Mouse (Mus musculus) liver, embryonic 14.5 days (tissue): ENCODE data around the gene Inpp5a. TPM values are rescaled to one million over a fixed set of nuclear protein-coding genes. Genes with fewer than 3 reads are reported as not detected.
"Not testable (repeated sequence)": the region's sequence is repeated elsewhere in the genome, so short reads cannot be mapped to it uniquely, and the experiment has no call there.

Experiments
- ATAC-seq: fragments of 200-750 bp; cut with Nextera tagmentation; 2 replicates; pipeline ENCODE4 v1.8.0; 2017; ENCODE audit warnings: moderate number of reproducible peaks, mild to moderate bottlenecking, moderate library complexity; ENCODE audit not compliant: insufficient read depth
- DNase-seq, 3 experiments: peaks; one replicate each; pipeline ENCODE4 v3.0.0-alpha.2; 2012 to 2013; ENCODE audit warnings: low read depth in 3 of 3, low spot score in 3 of 3
- H3K27ac ChIP-seq: fragments of 300-500 bp; sonication (generic); 2 replicates; pipeline ENCODE4 v1.5.1; 2014; ENCODE audit warnings: moderate library complexity, mild to moderate bottlenecking, control low read depth, inconsistent platforms
- H3K27me3 ChIP-seq: fragments of 300-500 bp; sonication (generic); 2 replicates; pipeline ENCODE4 v1.6.1; 2014; ENCODE audit warnings: mild to moderate bottlenecking, low read length, moderate library complexity; ENCODE audit not compliant: control insufficient read depth, insufficient read depth
- H3K36me3 ChIP-seq: fragments of 300-500 bp; sonication (generic); replicated peaks from 2 replicates; pipeline ENCODE4 v1.6.1; 2014; ENCODE audit warnings: low read depth; ENCODE audit not compliant: control insufficient read depth, insufficient read depth
- H3K4me1 ChIP-seq, 2 experiments: fragments of 200-500 bp in 1 of 2; fragments of 300-500 bp in 1 of 2; sonication (generic) in 1 of 2; replicated peaks; 2 replicates each; pipeline ENCODE4 v1.6.1; 2012 to 2014; ENCODE audit warnings: antibody characterized with exemption in 1 of 2, inconsistent platforms in 1 of 2, low read length in 1 of 2; ENCODE audit not compliant: control insufficient read depth in 2 of 2, insufficient read depth in 2 of 2
- H3K4me2 ChIP-seq: fragments of 300-500 bp; sonication (generic); 2 replicates; pipeline ENCODE4 v1.6.1; 2014; ENCODE audit warnings: low read depth, mild to moderate bottlenecking, control low read depth, moderate library complexity
- H3K4me3 ChIP-seq, 2 experiments: fragments of 200-500 bp in 1 of 2; fragments of 300-500 bp in 1 of 2; sonication (generic) in 1 of 2; 2 replicates each; pipeline ENCODE4 v1.5.1; 2012 to 2014; ENCODE audit warnings: low read depth in 2 of 2, low read length in 2 of 2, mild to moderate bottlenecking in 2 of 2, control low read depth in 1 of 2, inconsistent platforms in 1 of 2, moderate library complexity in 1 of 2; ENCODE audit not compliant: insufficient read depth in 1 of 2
- H3K9ac ChIP-seq: fragments of 300-500 bp; sonication (generic); replicated peaks from 2 replicates; pipeline ENCODE4 v1.6.1; 2014; ENCODE audit warnings: mild to moderate bottlenecking, control low read depth, moderate library complexity
- H3K9me3 ChIP-seq: fragments of 300-500 bp; sonication (generic); 2 replicates; pipeline ENCODE4 v1.6.1; 2016; ENCODE audit warnings: low read length, mixed read lengths; ENCODE audit not compliant: control insufficient read depth
- CTCF ChIP-seq: IDR thresholded peaks from 2 replicates; pipeline ENCODE4 v1.5.1; 2016; ENCODE audit warnings: antibody characterized with exemption, low read depth, control low read depth
- EP300 ChIP-seq: IDR thresholded peaks from 2 replicates; pipeline ENCODE4 v1.6.1; 2016; ENCODE audit warnings: antibody characterized with exemption, low read depth
- WGBS: fragments of 180-500 bp; shearing (Covaris S2); extraction: QIAGEN DNeasy Blood & Tissue Kit; methylation state at CpG from one replicate; pipeline ENCODE4 v1.1.7; 2014; ENCODE audit not compliant: insufficient replicate concordance; 5-methylcytosine and 5-hydroxymethylcytosine counted together
- polyA plus RNA-seq, 2 experiments: library from polyadenylated mRNA; depleted of rRNA in 1 of 2; stranded (reverse) in 1 of 2; unstranded in 1 of 2; fragments of >200 nt; fragmentation: Nextera tagmentation in 1 of 2; extraction: Ambion mirVana in 1 of 2; gene quantifications; 2 replicates each; pipeline versions ENCODE4 v1.2.1 to v1.2.3; 2012 to 2014

Gene Inpp5a
- polyA plus RNA-seq, 2 experiments = 2.4 to 3.5 TPM

DNA sequence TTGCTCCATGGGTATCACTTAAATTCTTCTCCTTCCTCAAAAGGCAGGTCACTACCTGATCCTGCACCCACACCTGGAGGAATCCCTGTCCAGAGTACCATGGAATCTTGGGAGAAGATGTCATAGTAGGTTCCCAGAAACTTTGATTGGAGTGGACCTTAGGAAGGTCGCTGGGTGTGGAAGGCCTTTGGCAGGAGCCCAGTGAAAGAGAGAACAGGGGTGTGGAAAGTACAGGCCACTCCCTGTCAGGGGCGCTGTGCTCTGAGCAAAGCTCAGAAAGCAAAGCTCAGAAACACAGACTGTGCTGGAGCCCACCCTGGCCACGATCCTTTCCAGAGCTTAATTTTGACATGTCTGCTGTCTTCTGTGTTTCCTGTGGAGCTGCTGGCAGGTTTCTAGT is 24.5 kb downstream of the Inpp5a start:
- TF ChIP-seq CTCF (no peak), EP300 (no peak)
- H3K9ac ChIP-seq = no peak overlapping the region

DNA sequence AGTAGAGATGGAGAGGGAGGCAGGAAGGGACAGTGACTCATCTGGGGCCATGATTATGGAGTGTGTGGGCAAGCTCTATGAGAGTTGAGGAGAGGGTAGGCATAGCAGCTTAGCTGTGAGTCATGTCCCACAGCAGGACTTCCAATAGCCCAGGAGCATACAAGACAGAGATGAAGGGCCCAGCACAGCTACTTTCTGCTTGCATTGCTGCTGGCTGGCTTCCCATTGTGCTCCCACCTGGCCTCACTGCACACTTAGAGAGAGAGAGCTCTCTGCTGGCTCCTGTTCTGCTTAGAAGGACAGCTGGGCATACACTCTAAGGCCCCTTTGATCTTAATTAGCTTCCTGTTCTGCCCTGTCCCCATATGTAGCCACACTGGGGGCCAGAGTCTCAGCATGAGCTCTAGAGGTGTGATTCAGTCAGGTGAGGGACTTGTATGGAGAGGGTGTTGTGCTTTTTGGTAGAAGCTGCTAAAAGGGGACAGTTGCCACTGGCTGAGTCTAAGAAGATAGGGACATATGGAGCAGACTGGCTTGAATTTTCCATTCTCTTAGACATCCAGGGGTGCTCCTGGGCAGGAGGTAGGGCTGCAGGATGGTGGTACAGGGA is 26.8 kb downstream of the Inpp5a start:
- Histone ChIP-seq H3K4me3 (no peak overlapping the region), H3K27me3 (no peaks in the 10 kb centered on the region), H3K4me1 (peaks cover 0 to 6% of the 10 kb centered on the region in 2 experiments; a peak in 2 of 4 replicates), H3K36me3 (no peaks in the 10 kb centered on the region), H3K9ac (no peak overlapping the region), H3K27ac (no peak overlapping the region), H3K4me2 (no peak overlapping the region), H3K9me3 (no peaks in the 10 kb centered on the region)
- no peak for DNase-seq
- ATAC-seq = no peak
- TF ChIP-seq EP300 (no peak), CTCF (no peak)

More for the DNA sequence above, 24.5 kb downstream of the Inpp5a start:
- ATAC-seq (no peak), DNase-seq (no peak)
- H3K9me3 ChIP-seq = no peaks in the 10 kb centered on the region
- no peaks in the 10 kb centered on the region for H3K27me3 ChIP-seq
- H3K4me2 ChIP-seq = no peak overlapping the region
- peaks cover 0 to 6% of the 10 kb centered on the region in 2 experiments; a peak in 2 of 4 replicates for H3K4me1 ChIP-seq
- 60% methylated on average over 3 of the region's 3 CpGs for WGBS
- H3K36me3 ChIP-seq = no peaks in the 10 kb centered on the region
- H3K4me3 ChIP-seq = no peak overlapping the region
- no peak overlapping the region for H3K27ac ChIP-seq

DNA sequence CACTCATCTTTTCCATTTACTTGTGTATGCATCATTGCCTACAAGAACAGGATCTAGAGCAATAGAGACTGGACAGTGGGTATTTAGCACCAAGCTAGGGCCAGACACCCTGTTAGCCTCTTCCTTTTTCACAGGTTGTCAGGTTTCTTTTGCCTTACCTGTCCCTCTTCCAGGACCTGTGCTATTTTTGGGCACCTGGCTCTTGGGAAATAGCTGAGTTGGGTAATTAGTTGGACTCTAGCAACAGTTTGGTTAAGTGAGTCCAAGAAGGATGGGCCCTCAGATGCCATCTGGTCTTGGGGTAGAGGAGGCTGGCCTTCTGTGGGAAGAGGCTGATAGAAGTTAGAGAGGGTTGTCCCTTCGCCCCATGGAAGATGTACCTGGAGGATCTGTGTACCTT is 29.5 kb downstream of the Inpp5a start:
- H3K4me1 ChIP-seq = no peaks in the 10 kb centered on the region; a peak in 1 of 4 replicates
- ATAC-seq (no peak), DNase-seq (no peak)
- H3K27me3 ChIP-seq = no peaks in the 10 kb centered on the region
- no peak overlapping the region for H3K9ac ChIP-seq
- TF ChIP-seq EP300 (no peak), CTCF (no peak)
- no peaks in the 10 kb centered on the region for H3K36me3 ChIP-seq
- 52% methylated on average over 1 of the region's 1 CpGs for WGBS
- H3K4me3 ChIP-seq = no peak overlapping the region
- no peaks in the 10 kb centered on the region for H3K9me3 ChIP-seq
- no peak overlapping the region for H3K27ac ChIP-seq
- no peak overlapping the region for H3K4me2 ChIP-seq

DNA sequence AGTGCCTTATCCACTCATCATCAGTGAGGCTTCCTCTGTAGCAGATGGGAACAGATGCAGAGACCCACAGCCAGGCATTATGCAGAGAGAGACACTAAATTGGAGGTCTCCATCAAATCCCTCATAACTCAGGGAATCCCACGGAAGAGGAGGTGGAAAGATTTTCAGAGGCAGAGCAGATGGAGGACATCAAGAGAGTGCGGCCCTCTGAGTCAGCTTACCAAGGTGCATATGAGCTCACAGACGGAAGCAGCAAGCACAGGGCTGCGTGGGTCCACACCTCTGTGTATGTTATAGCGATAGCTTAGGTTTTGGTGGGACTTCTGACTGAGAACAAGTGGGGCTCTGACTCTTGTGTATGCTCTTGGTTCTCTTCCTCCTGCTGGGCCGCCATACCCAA is 33.9 kb downstream of the Inpp5a start:
- no peak for TF ChIP-seq CTCF
- TF ChIP-seq EP300 = no peak
- H3K4me1 ChIP-seq = no peaks in the 10 kb centered on the region
- no peak overlapping the region for H3K9ac ChIP-seq
- 72% methylated on average over 6 of the region's 6 CpGs for WGBS
- no peak for ATAC-seq
- no peaks in the 10 kb centered on the region for H3K36me3 ChIP-seq
- H3K27me3 ChIP-seq = no peaks in the 10 kb centered on the region
- no peak for DNase-seq
- H3K4me3 ChIP-seq = no peak overlapping the region
- H3K9me3 ChIP-seq = no peaks in the 10 kb centered on the region
- H3K4me2 ChIP-seq = no peak overlapping the region
- no peak overlapping the region for H3K27ac ChIP-seq

DNA sequence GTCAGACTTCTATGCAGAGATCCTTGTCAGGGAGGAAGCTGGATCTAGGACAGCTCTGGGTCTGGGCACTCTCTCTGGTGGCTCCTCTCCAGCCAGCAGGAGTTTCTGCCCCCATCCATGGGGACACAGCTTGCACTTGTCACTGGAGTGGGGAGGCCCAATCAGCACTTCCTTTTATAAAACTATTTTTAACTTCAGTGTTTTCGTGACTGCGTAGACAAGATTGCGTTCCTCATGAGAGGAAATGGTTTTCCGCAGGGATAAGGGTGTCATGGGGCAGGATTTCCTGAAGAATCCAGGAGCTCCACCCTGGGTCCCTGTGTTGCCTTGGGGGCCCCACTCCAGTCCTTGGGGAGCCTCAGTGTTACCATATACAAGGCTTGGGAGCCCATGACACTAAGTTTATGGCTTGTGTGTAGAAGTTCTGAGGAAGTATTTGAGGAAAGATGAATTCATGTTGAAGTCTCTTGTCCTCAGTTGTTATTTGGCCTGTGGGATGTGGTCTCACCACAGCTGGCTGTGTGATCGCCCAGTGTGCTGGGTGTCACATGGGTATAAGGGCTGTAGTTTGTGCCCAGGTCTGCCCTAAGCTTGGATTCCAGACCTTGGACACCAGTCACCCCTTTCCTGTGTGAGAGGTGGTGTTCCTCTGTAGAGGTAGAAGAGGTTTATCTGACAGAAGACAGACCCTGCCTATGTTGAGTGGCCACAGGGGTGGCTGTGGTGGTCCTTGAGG is 45.4 kb downstream of the Inpp5a start:
- Histone ChIP-seq H3K4me2 (no peak overlapping the region), H3K9ac (no peak overlapping the region), H3K36me3 (no peaks in the 10 kb centered on the region), H3K4me3 (no peak overlapping the region), H3K27ac (no peak overlapping the region), H3K9me3 (no peaks in the 10 kb centered on the region), H3K27me3 (no peaks in the 10 kb centered on the region), H3K4me1 (peaks cover 0 to 3% of the 10 kb centered on the region in 2 experiments; a peak in 1 of 4 replicates)
- ATAC-seq (peak; percentile 63; the same call in 1 of the 2 replicates), DNase-seq (no peak)
- TF ChIP-seq CTCF (no peak), EP300 (no peak)
- 29% methylated on average over 5 of the region's 5 CpGs for WGBS

DNA sequence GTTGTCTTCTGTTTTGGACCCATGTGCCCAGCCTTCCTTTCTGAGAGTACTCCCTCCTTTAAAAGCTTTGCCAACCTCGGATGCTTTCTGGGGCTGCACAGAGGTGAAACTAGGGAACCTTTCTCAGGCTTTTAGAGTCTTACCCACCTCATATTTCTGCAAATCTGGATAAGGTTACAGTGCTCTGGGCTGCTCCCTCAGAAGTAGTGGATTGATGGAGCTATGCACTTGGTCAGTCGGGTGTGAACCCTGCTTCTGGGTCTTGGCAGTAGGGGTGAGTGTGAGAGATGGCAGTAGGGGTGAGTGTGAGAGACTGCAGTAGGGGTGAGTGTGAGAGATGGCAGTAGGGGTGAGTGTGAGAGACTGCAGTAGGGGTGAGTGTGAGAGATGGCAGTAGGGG is 46.0 kb downstream of the Inpp5a start:
- WGBS = 46% methylated on average over 2 of the region's 2 CpGs

More for the DNA sequence above, 46.0 kb downstream of the Inpp5a start:
- DNase-seq, H3K36me3 ChIP-seq, H3K4me3 ChIP-seq, H3K4me1 ChIP-seq, H3K27ac ChIP-seq, ATAC-seq, H3K9ac ChIP-seq, H3K4me2 ChIP-seq, H3K9me3 ChIP-seq, H3K27me3 ChIP-seq: not testable (repeated sequence)
